Mouse (Mus musculus) heart, adult 9 months (tissue): ENCODE data around the gene Adra2a.

Source experiments
- DNase-seq, 2 experiments: peaks; one replicate each; pipeline ENCODE4 v3.0.0; 2022; ENCODE audit warnings: low spot score in 2 of 2

Gene Adra2a

DNA sequence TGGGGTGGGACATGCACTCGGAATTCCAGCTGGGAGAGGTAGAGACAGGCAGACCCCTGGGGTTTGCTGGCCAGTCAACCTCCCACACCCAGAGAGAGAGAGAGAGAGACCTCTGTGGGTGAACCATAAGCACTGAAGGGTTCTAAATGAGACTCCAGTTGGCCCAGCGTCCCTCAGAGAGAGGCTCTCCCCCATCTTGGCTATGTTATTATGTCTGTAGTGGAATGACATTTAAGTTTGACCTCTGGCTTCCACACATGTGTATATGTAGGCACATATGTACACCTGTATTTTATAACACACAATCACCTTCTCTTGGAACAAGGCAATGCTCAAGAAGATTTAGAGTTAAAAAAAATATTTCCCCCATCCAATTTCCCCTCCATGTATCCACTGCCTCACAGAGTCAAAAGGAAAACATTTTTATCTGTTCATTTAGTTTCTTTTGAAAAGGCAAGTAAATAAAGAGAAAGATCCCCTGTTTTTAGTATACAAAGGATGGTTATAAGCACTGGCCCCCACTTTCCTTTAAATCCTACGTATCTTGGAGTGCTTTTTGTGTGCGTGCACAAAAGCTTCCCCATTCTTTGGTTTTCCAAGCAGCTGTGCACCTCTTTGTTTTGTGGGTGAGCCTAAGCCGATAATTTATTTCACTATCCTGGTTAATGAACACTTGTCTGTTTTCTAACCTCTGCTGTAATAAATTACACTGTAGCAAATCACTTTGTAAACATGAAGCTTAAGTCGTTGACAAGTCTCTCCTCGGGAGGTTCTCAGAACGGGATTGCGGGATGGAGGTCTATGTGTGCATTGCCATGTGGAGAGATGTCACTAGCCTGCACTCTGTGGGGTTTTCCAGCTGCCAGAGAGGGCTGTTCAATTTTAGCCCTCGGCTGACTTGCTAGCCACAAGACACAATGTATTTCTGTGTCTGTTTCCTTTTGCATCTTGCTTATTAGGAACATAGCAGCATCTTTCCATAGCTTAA, 32.7 kb downstream of the Adra2a start:
- DNase-seq, result no peak

DNA sequence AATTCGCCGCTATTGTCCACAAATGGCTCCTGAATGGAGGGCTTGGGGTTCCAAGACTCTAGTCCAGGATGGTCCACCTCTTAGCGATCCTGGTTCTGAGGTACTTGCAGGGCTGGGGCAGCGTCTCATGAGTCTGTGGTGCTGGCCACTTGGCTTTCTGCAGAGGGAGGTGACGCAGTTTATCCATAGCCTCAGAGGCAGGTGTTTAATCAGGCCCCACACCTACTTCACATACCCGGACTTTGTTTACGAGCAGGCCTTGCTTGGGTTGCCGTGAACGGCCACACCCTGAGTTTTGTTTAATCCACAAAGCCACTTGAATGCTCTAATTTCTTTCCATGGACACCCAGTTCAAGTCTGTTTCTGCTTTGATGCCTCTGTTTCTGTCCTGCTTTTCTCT, 37.4 kb downstream of the Adra2a start:
- no peak for DNase-seq

DNA sequence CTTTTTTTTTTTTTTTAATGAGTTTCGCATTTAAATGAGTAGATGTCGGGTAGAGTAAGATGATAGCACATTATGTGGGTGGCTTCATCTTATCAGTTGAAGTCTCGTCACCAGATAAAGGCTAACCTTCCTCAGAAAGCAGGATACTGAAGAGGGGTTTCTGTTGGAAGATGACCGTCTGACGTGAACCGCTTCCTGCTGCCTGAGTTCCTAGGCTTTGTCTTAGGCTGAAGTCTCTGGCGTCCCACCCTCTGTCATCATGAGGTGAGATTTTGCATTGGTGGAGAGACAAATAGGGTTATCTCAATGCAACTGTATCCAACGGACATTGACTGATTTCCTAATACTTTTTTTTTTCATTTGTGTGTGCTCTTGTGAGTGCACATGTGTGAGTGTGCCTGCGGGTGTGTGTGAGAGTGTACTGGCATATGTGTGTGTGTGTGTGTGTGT, 37.8 kb downstream of the Adra2a start:
- DNase-seq, result no peak

DNA sequence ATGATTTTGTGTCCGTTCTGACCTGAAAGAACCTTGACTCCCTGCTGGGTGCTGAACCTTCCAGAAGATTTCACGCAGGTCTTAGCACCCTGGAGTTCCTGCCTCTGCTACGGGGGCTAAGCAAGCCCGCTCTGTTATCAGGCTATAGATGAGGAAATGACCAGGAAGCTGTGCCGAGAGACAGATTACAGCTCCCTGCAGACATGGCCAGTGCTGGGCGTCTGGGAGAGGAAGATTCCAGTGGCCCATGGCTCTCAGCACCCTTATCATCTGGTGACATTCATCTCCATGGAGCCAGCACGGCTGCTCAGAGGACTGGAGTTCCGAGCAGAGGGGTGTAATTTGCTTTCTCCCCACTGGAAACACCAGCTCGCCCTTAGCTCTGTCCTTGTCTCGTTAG, 43.4 kb downstream of the Adra2a start:
- no peak for DNase-seq

DNA sequence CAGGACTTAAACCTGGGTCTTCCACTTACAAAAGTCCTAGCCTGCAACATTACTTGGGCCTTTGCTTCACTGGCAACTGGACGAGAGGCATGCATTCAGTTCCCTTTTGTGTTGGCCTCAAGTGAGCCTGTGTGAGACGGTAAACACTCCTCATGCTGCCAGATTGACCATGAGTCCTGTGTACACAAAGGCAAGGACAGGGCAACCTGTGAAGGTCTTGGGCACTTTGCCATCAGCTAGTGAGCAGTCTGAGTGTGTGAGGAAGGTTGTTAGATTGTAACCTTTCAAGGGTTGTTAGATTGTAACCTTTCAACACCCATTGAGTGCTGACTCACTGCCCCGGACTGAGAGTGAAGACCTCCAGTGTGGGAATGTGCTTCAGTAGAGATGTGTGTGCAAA, 49.6 kb downstream of the Adra2a start:
- DNase-seq, result no peak

DNA sequence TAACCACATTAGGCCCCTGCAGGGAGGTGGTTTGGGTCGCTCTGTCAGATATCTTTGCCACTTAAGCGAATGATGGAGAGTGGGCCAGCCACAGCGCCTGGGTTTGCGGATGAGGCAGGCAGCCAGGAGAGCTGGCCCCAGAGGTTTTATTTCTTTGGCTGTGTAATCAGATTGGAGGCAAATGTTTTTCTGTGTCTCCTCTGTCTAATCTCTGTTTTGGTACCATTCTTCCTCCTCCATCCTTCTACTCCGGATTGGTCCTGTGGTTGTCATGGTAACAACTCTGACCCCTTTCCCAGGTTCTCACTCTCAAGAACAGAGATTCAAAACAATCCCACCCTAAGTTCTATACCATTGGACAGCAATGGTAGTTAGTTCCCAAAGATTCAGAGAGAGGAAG, 51.8 kb downstream of the Adra2a start:
- DNase-seq, result no peak

DNA sequence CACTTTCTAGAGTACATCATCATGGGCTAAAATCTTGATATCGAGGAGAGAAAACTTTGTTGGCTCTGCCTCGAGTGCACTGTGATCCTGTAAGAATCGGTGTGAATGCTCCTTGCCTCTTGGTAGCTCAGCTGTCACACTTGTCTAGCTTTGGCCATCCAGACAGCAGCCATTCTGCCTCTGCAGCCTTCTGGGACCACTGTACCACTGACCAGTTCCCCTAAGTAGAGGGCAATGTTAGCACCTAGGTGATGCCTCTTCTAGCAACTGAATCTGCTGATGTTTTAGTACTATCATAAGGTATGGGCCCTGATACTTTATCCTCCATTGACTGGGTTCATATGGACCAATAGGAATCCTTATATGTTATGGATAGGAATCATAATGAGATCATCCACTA, 54.4 kb downstream of the Adra2a start:
- no peak for DNase-seq
